Mouse (Mus musculus) cerebral cortex, adult 2 months (tissue): ENCODE measurements around the gene Aen.

Experiments used
- WGBS: fragments of 180-500 bp; shearing (Covaris S2); methylation state at CpG from one replicate; pipeline ENCODE4 v1.1.7; 2018; 5-methylcytosine and 5-hydroxymethylcytosine counted together

Gene Aen

GRCm38 (mm10) chr7:78938957-78939602, 43.4 kb downstream of the Aen start:
- WGBS = 63% methylated on average over 19 of the region's 19 CpGs

- 91% methylated on average over 3 of the region's 3 CpGs for WGBS
These were observed 45.3 kb downstream of the Aen start for GRCm38 (mm10) chr7:78940971-78941370.

- 90% methylated on average over 2 of the region's 2 CpGs for WGBS
These were observed 46.9 kb downstream of the Aen start for GRCm38 (mm10) chr7:78942544-78942943.

GRCm38 (mm10) chr7:78953886-78954572, 58.4 kb downstream of the Aen start:
- 27% methylated on average over 11 of the region's 11 CpGs for WGBS

GRCm38 (mm10) chr7:78954619-78955018, 59.0 kb downstream of the Aen start:
- WGBS = 80% methylated on average over 6 of the region's 6 CpGs

GRCm38 (mm10) chr7:78955086-78955485, 59.4 kb downstream of the Aen start:
- 80% methylated on average over 6 of the region's 6 CpGs for WGBS

- 73% methylated on average over 6 of the region's 6 CpGs for WGBS
These were observed 62.9 kb downstream of the Aen start for GRCm38 (mm10) chr7:78958499-78959073.
